Mouse (Mus musculus) embryonic facial prominence, embryonic 14.5 days (tissue): ENCODE results near the gene 2410004B18Rik. TPM values are rescaled to one million over a fixed set of nuclear protein-coding genes. Genes with fewer than 3 reads are reported as not detected.
"Not testable (repeated sequence)": the region's sequence is repeated elsewhere in the genome, so short reads cannot be mapped to it uniquely, and the experiment has no call there.

ENCODE experiments used
- ATAC-seq: fragments of 200-750 bp; cut with Nextera tagmentation; 2 replicates; pipeline ENCODE4 v1.8.0; 2017; ENCODE audit warnings: low read depth, moderate number of reproducible peaks, moderate TSS enrichment
- DNase-seq: peaks from one replicate; pipeline ENCODE4 v3.0.0-alpha.2; 2015; ENCODE audit warnings: low spot score
- H3K27ac ChIP-seq: fragments of 300-500 bp; sonication (generic); replicated peaks from 2 replicates; pipeline ENCODE4 v1.5.1; 2014; ENCODE audit warnings: low read depth, mild to moderate bottlenecking, low read length, moderate library complexity
- H3K27me3 ChIP-seq: fragments of 300-500 bp; sonication (generic); replicated peaks from 2 replicates; pipeline ENCODE4 v1.6.1; 2014; ENCODE audit warnings: low read length; ENCODE audit not compliant: control insufficient read depth, insufficient read depth
- H3K36me3 ChIP-seq: fragments of 300-500 bp; sonication (generic); 2 replicates; pipeline ENCODE4 v1.6.1; 2014; ENCODE audit warnings: low read length, mixed read lengths; ENCODE audit not compliant: control insufficient read depth, insufficient read depth
- H3K4me1 ChIP-seq: fragments of 300-500 bp; sonication (generic); 2 replicates; pipeline ENCODE4 v1.6.1; 2014; ENCODE audit warnings: antibody characterized with exemption, low read length; ENCODE audit not compliant: control insufficient read depth, insufficient read depth
- H3K4me2 ChIP-seq: fragments of 300-500 bp; sonication (generic); 2 replicates; pipeline ENCODE4 v1.6.1; 2014; ENCODE audit warnings: low read depth, mild to moderate bottlenecking, low read length, moderate library complexity, mixed read lengths
- H3K4me3 ChIP-seq: fragments of 300-500 bp; sonication (generic); 2 replicates; pipeline ENCODE4 v1.5.1; 2014; ENCODE audit warnings: low read depth, mild to moderate bottlenecking, low read length
- H3K9ac ChIP-seq: fragments of 300-500 bp; sonication (generic); 2 replicates; pipeline ENCODE4 v1.6.1; 2014; ENCODE audit warnings: low read depth, mild to moderate bottlenecking, low read length, moderate library complexity, mixed read lengths
- H3K9me3 ChIP-seq: fragments of 300-500 bp; sonication (generic); 2 replicates; pipeline ENCODE4 v1.6.1; 2016; ENCODE audit warnings: low read length; ENCODE audit not compliant: control insufficient read depth
- WGBS: fragments of 180-500 bp; shearing (Covaris S2); extraction: QIAGEN DNeasy Blood & Tissue Kit; methylation state at CpG from one replicate; pipeline ENCODE4 v1.1.7; 2014; 5-methylcytosine and 5-hydroxymethylcytosine counted together
- polyA plus RNA-seq: library from polyadenylated mRNA; unstranded; fragments of >200 nt; fragmentation: Nextera tagmentation; extraction: Ambion mirVana; gene quantifications from 2 replicates; pipeline ENCODE4 v1.2.1, GENCODE M21; 2014

Gene 2410004B18Rik
- polyA plus RNA-seq, 1 experiment from 2014 or later, result 47.3 TPM

- DNase-seq, H3K27ac ChIP-seq, ATAC-seq, H3K4me2 ChIP-seq, H3K36me3 ChIP-seq, H3K4me3 ChIP-seq, H3K9me3 ChIP-seq, H3K9ac ChIP-seq: not testable (repeated sequence)
- Histone ChIP-seq H3K4me1 (peaks cover 26% of the 10 kb centered on the region), H3K27me3 (peaks cover 23% of the 10 kb centered on the region; the same call in 1 of the 2 replicates)
- 74% methylated on average over 3 of the region's 3 CpGs for WGBS
Measured at GRCm38 (mm10) chr3:145965583-145965982, 27.8 kb downstream of the 2410004B18Rik start.

GRCm38 (mm10) chr3:145966806-145967205 is 29.0 kb downstream of the 2410004B18Rik start:
- Histone ChIP-seq H3K9me3 (no peaks in the 10 kb centered on the region), H3K27me3 (peaks cover 23% of the 10 kb centered on the region; the same call in 1 of the 2 replicates), H3K4me1 (peaks cover 26% of the 10 kb centered on the region), H3K4me3 (no peak overlapping the region), H3K36me3 (no peaks in the 10 kb centered on the region), H3K27ac (no peak overlapping the region), H3K4me2 (no peak overlapping the region), H3K9ac (no peak overlapping the region)
- no peak for ATAC-seq
- 85% methylated on average over 5 of the region's 5 CpGs for WGBS
- DNase-seq, result no peak

GRCm38 (mm10) chr3:145969031-145969501 is 31.3 kb downstream of the 2410004B18Rik start:
- no peak for DNase-seq
- Histone ChIP-seq H3K27me3 (0 out of 2 replicates have a peak, but pooled peaks cover 4% of the 10 kb centered on the region), H3K4me3 (no peak overlapping the region), H3K4me2 (peak overlapping the region; percentile 5; the same call in 1 of the 2 replicates), H3K36me3 (no peaks in the 10 kb centered on the region), H3K9me3 (0 out of 2 replicates have a peak, but pooled peaks cover 3% of the 10 kb centered on the region), H3K9ac (no peak overlapping the region), H3K4me1 (peaks cover 10% of the 10 kb centered on the region), H3K27ac (no peak overlapping the region)
- 35% methylated on average over 14 of the region's 14 CpGs for WGBS
- no peak for ATAC-seq

GRCm38 (mm10) chr3:145971501-145971900 is 33.7 kb downstream of the 2410004B18Rik start:
- Histone ChIP-seq H3K9ac (no peak overlapping the region), H3K27ac (no peak overlapping the region), H3K4me2 (no peak overlapping the region), H3K36me3 (no peaks in the 10 kb centered on the region), H3K4me3 (no peak overlapping the region), H3K4me1 (no peaks in the 10 kb centered on the region), H3K9me3 (0 out of 2 replicates have a peak, but pooled peaks cover 7% of the 10 kb centered on the region), H3K27me3 (no peaks in the 10 kb centered on the region)
- 45% methylated on average over 10 of the region's 10 CpGs for WGBS
- ATAC-seq, result no peak
- DNase-seq, result peak; percentile 83

GRCm38 (mm10) chr3:145974986-145975385 is 37.2 kb downstream of the 2410004B18Rik start:
- no peak overlapping the region for H3K9ac ChIP-seq
- H3K27ac ChIP-seq, result no peak overlapping the region
- DNase-seq (no peak), ATAC-seq (no peak)
- no peak overlapping the region for H3K4me3 ChIP-seq
- H3K27me3 ChIP-seq, result no peaks in the 10 kb centered on the region
- peaks cover 7% of the 10 kb centered on the region; the same call in 1 of the 2 replicates for H3K9me3 ChIP-seq
- no peaks in the 10 kb centered on the region for H3K36me3 ChIP-seq
- no peak overlapping the region for H3K4me2 ChIP-seq
- 77% methylated on average over 7 of the region's 7 CpGs for WGBS
- no peaks in the 10 kb centered on the region for H3K4me1 ChIP-seq

- no peak overlapping the region for H3K27ac ChIP-seq
- H3K9ac ChIP-seq, result no peak overlapping the region
- DNase-seq (no peak), ATAC-seq (no peak)
- H3K4me1 ChIP-seq, result peaks cover 3% of the 10 kb centered on the region; the same call in 1 of the 2 replicates
- no peak overlapping the region for H3K4me3 ChIP-seq
- no peak overlapping the region for H3K4me2 ChIP-seq
- H3K36me3 ChIP-seq, result no peaks in the 10 kb centered on the region
- H3K27me3 ChIP-seq, result 0 out of 2 replicates have a peak, but pooled peaks cover 3% of the 10 kb centered on the region
- H3K9me3 ChIP-seq, result no peaks in the 10 kb centered on the region
- WGBS, result 73% methylated on average over 7 of the region's 7 CpGs
Measured at GRCm38 (mm10) chr3:145985333-145985925, 47.6 kb downstream of the 2410004B18Rik start.

GRCm38 (mm10) chr3:145986317-145987001 is 48.6 kb downstream of the 2410004B18Rik start:
- peaks cover 3% of the 10 kb centered on the region; the same call in 1 of the 2 replicates for H3K4me1 ChIP-seq
- no peaks in the 10 kb centered on the region for H3K36me3 ChIP-seq
- peak overlapping the region; percentile 77 for H3K4me3 ChIP-seq
- H3K9ac ChIP-seq, result no peak overlapping the region
- H3K9me3 ChIP-seq, result no peaks in the 10 kb centered on the region
- DNase-seq, result no peak
- 0 out of 2 replicates have a peak, but pooled peaks cover 3% of the 10 kb centered on the region for H3K27me3 ChIP-seq
- no peak overlapping the region for H3K27ac ChIP-seq
- 57% methylated on average over 6 of the region's 6 CpGs for WGBS
- H3K4me2 ChIP-seq, result peak overlapping the region; percentile 86; the same call in 1 of the 2 replicates
- no peak for ATAC-seq

- H3K4me3 ChIP-seq, result peak within 1 kb of the TSS; percentile 77
- H3K4me1 ChIP-seq, result peaks cover 8% of the 10 kb centered on the region
- H3K36me3 ChIP-seq, result no peaks in the 10 kb centered on the region
- H3K4me2 ChIP-seq, result peak within 1 kb of the TSS; percentile 86
- H3K9me3 ChIP-seq, result no peaks in the 10 kb centered on the region
- peak; percentile 91 for ATAC-seq
- DNase-seq, result peak; percentile 93
- H3K9ac ChIP-seq, result peak within 1 kb of the TSS; percentile 90
- under 1% methylated on average over 28 of the region's 65 CpGs for WGBS
- 0 out of 2 replicates have a peak, but pooled peaks cover 3% of the 10 kb centered on the region for H3K27me3 ChIP-seq
- peak within 1 kb of the TSS; percentile 90 for H3K27ac ChIP-seq
Measured at GRCm38 (mm10) chr3:145987268-145987969, 49.6 kb downstream of the 2410004B18Rik start, which contains the start of gene Syde2. Gene Syde2 (plus strand): TSS chr3:145987870.
